Mouse (Mus musculus) heart, adult 9 months (tissue): ENCODE data around the gene Ccdc51.
"Not testable (repeated sequence)": the region's sequence is repeated elsewhere in the genome, so short reads cannot be mapped to it uniquely, and the experiment has no call there.

Experiments used
- DNase-seq, 2 experiments: peaks; one replicate each; pipeline ENCODE4 v3.0.0; 2022; ENCODE audit warnings: low spot score in 2 of 2

Ccdc51 gene

GRCm38 (mm10) chr9:109122553-109123085 is 40.3 kb downstream of the Ccdc51 start:
- DNase-seq: no peak

DNA sequence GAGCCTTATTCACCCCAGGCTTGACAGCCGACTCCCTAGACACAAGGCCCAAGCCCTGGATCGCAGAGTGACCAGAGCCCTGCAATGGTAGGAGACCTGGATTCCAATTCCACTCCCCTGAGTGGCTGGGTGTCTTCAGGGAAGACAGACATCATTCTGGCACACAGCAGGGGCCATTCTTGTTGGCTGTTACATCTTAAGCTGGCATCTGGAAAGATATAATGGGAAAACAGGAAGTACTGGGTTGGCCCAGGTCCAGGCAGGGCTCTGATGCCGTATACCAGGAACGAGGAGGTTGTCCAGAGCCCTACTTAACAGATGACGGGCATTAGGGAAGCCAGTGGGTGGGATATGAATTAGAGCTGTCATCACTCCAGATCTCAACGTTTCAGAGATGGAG is 41.0 kb downstream of the Ccdc51 start:
- no peak for DNase-seq

GRCm38 (mm10) chr9:109124164-109124563 is 41.9 kb downstream of the Ccdc51 start:
- no peak for DNase-seq

DNA sequence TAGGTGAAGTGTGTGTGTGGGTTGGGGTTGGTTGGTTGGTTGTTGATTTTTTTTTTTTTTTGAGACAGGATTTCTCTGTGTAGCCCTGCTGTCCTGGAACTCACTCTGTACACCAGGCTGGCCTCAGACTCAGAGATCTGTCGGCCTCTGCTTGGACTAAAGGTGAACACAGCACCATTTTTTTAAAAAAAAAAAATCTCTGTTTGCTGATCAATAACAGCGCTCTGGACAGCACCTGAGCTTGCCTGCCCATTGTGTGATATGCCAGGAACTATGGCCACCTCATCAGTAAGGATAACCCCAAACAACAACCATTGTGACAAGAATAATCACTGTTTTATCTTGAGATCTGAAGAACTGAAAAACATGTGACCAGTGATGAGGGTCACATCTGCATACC is 42.8 kb downstream of the Ccdc51 start:
- no peak for DNase-seq

DNA sequence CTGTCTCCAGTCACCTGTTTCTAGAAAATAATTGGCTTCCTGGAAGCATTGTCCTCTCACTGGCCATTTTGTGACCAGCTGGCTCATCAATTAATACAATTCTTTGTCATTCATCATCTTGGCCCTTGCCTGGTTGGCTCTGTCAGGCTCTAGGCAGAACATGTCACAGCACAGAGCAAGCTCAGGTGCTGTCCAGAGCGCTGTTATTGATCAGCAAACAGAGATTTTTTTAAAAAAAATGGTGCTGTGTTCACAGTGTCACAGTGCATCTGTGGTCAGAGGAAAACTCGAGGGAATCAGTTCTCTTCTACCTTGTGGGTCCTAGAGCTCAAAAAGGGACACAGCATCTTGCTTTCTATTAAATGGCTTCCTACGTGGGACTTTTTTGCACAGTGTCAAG is 43.2 kb downstream of the Ccdc51 start:
- DNase-seq: no peak

DNA sequence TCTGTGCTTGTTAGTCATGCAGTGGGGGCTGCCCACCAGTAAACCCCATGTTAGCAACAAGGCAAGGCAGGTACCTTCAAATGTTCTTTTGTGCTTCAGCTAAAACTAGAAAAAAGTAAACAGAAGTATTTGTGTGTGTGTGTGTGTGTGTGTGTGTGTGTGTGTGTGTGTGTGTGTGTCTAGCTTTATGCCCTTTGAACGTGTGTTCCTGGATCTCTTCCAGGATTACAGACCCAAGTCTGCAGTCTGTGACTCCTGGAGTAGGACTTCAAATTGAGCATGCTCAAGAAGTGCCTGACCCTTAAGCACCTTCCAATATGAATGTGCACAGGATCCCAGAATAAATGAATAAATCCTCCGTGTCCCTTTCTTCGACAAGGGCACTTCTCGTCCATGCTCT is 44.8 kb downstream of the Ccdc51 start:
- no peak for DNase-seq

DNA sequence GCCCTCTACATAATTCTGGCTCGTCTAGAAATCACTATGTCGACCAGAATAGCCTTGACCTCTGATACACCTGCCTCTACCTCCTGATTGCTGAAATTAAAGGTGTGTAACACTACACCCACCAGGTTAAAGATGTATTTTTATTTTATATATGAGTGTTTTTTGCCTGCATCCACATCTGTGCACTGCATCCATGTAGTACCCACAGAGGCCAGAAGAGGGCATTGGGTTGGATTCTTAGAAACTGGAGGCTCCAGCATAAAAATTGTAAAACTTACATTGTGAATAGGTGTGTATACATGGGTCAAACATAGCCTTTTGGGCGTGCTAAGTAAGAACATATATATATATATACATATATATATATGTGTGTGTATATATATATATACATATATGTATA is 45.9 kb downstream of the Ccdc51 start:
- DNase-seq: no peak

- DNase-seq: no peak
Observed at GRCm38 (mm10) chr9:109130076-109130475, 47.8 kb downstream of the Ccdc51 start.

DNA sequence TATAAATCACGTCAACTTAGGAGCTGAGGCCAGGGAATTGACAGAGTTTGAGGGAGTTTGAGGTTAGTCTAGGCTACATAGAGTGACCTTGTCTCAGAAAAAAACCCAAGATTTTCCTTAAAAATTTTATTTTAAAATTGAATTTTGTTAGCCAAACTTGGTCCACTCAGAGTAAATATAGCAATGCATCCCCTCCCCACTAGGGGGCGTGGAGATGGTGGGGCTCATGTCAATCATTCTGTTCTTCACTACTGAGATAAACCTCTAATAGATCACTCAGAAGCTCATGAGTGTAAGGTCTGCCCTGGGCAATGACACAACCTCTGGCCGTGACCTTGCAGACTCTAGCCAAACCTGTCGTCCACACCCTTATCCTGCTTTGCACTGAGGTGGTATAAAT is 58.1 kb downstream of the Ccdc51 start:
- not testable (repeated sequence) for DNase-seq
